Mouse (Mus musculus) lung, postnatal 0 days (tissue): ENCODE results near the gene Baiap2l1.

ENCODE experiments used
- CTCF ChIP-seq: IDR thresholded peaks from 2 replicates; pipeline ENCODE4 v1.5.1; 2016; ENCODE audit warnings: antibody characterized with exemption, mild to moderate bottlenecking
- EP300 ChIP-seq: IDR thresholded peaks from 2 replicates; pipeline ENCODE4 v1.6.1; 2016; ENCODE audit warnings: antibody characterized with exemption, mild to moderate bottlenecking, control low read depth

- peak; percentile 94 for TF ChIP-seq EP300
- no peak for TF ChIP-seq CTCF
Observed at GRCm38 (mm10) chr5:144247906-144248585, 109.9 kb downstream of the Baiap2l1 start.
